Mouse (Mus musculus) liver, embryonic 14.5 days (tissue): ENCODE data around the gene 2900011O08Rik.

Experiments used
- CTCF ChIP-seq: IDR thresholded peaks from 2 replicates; pipeline ENCODE4 v1.5.1; 2016; ENCODE audit warnings: antibody characterized with exemption, low read depth, control low read depth
- EP300 ChIP-seq: IDR thresholded peaks from 2 replicates; pipeline ENCODE4 v1.6.1; 2016; ENCODE audit warnings: antibody characterized with exemption, low read depth

- no peak for TF ChIP-seq CTCF
- TF ChIP-seq EP300: no peak
Observed at GRCm38 (mm10) chr16:13940847-13941395, 45.5 kb upstream of the 2900011O08Rik start.
